Mouse (Mus musculus) limb, embryonic 12.5 days (tissue): ENCODE measurements around the gene Tnfrsf1b. TPM values are rescaled to one million over a fixed set of nuclear protein-coding genes. Genes with fewer than 3 reads are reported as not detected.

Experiments used
- ATAC-seq: fragments of 200-750 bp; cut with Nextera tagmentation; 2 replicates; pipeline ENCODE4 v1.8.0; 2017; ENCODE audit warnings: low read depth, moderate TSS enrichment; ENCODE audit not compliant: insufficient number of reproducible peaks, insufficient read depth, low FRiP score, low TSS enrichment
- H3K27ac ChIP-seq: fragments of 300-500 bp; sonication (generic); 2 replicates; pipeline ENCODE4 v1.5.1; 2016; ENCODE audit warnings: mild to moderate bottlenecking, moderate library complexity
- H3K27me3 ChIP-seq: fragments of 300-500 bp; sonication (generic); 2 replicates; pipeline ENCODE4 v1.6.1; 2016; ENCODE audit warnings: mild to moderate bottlenecking, moderate library complexity
- H3K36me3 ChIP-seq: fragments of 300-500 bp; sonication (generic); 2 replicates; pipeline ENCODE4 v1.6.1; 2016; ENCODE audit warnings: mild to moderate bottlenecking, moderate library complexity
- H3K4me1 ChIP-seq: fragments of 300-500 bp; sonication (generic); replicated peaks from 2 replicates; pipeline ENCODE4 v1.6.1; 2016
- H3K4me2 ChIP-seq: fragments of 300-500 bp; sonication (generic); 2 replicates; pipeline ENCODE4 v1.6.1; 2016; ENCODE audit warnings: mild to moderate bottlenecking, moderate library complexity
- H3K4me3 ChIP-seq: fragments of 300-500 bp; sonication (generic); replicated peaks from 2 replicates; pipeline ENCODE4 v1.5.1; 2016; ENCODE audit warnings: mild to moderate bottlenecking
- H3K9ac ChIP-seq: fragments of 300-500 bp; sonication (generic); replicated peaks from 2 replicates; pipeline ENCODE4 v1.6.1; 2016; ENCODE audit warnings: mild to moderate bottlenecking, moderate library complexity
- H3K9me3 ChIP-seq: fragments of 300-500 bp; sonication (generic); 2 replicates; pipeline ENCODE4 v1.6.1; 2016; ENCODE audit warnings: mild to moderate bottlenecking, moderate library complexity
- WGBS: fragments of 180-500 bp; shearing (Covaris S2); methylation state at CpG from one replicate; pipeline ENCODE4 v1.1.7; 2016; 5-methylcytosine and 5-hydroxymethylcytosine counted together
- polyA plus RNA-seq: library from polyadenylated mRNA; unstranded; fragments of >200 nt; fragmentation: Nextera tagmentation; extraction: Ambion mirVana; gene quantifications from 2 replicates; pipeline ENCODE4 v1.2.1, GENCODE M21; 2016

Tnfrsf1b gene
- polyA plus RNA-seq, 1 experiment from 2014 or later, result 2.1 TPM

GRCm38 (mm10) chr4:145217046-145217445, 29.6 kb downstream of the Tnfrsf1b start:
- H3K4me3 ChIP-seq, result no peak overlapping the region
- no peak for ATAC-seq
- no peak overlapping the region for H3K4me2 ChIP-seq
- no peak overlapping the region for H3K27ac ChIP-seq
- H3K36me3 ChIP-seq, result no peaks in the 10 kb centered on the region
- WGBS, result 80% methylated on average over 6 of the region's 6 CpGs
- peaks cover 4% of the 10 kb centered on the region; the same call in 1 of the 2 replicates for H3K4me1 ChIP-seq
- no peaks in the 10 kb centered on the region for H3K27me3 ChIP-seq
- H3K9ac ChIP-seq, result no peak overlapping the region
- H3K9me3 ChIP-seq, result no peaks in the 10 kb centered on the region

DNA sequence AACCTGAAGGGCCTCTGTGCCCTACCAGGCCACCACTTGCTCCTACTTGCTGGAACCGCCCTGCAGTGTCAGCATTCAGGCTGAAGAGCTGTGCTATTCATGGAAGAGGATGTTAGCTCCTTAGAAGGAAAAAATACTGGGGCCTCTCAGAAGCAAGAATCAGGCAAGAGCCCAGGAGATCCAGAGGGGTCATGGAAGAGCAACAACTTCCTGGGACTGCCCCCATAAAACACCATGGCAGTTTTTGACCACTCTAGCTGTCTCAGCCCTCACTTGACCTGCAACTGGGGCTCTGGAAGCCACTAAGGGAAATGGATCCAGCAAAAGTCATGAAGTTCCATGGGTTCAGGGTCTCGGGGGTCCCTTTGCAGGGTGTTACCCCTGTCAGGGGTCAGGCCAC, 31.3 kb downstream of the Tnfrsf1b start:
- ATAC-seq, result no peak
- WGBS, result 81% methylated on average over 2 of the region's 2 CpGs
- Histone ChIP-seq H3K9me3 (no peaks in the 10 kb centered on the region), H3K36me3 (no peaks in the 10 kb centered on the region), H3K4me3 (no peak overlapping the region), H3K4me1 (no peaks in the 10 kb centered on the region; the same call in 1 of the 2 replicates), H3K27me3 (no peaks in the 10 kb centered on the region), H3K9ac (no peak overlapping the region), H3K27ac (no peak overlapping the region), H3K4me2 (no peak overlapping the region)

DNA sequence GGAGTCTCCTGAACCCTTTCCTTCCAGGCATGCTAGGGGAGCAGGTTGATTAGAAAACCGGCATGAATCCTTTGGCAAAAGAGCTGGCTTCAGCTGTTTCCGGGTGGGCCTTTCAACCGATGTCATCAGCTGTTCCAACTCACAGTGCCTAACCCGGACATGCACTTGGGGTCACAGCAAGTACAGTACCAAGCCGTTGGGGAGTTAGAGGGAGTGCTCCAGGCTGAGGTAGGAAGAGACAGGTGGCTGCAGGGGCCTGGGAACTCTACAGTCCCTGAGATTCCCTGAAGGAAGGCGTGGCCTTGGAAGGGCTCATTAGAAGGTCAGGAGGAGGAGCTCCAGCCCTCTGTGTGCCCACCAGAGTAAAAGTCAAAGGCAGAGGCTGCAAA, 31.9 kb downstream of the Tnfrsf1b start:
- Histone ChIP-seq H3K4me2 (no peak overlapping the region), H3K36me3 (no peaks in the 10 kb centered on the region), H3K27ac (no peak overlapping the region), H3K4me3 (no peak overlapping the region), H3K9me3 (no peaks in the 10 kb centered on the region), H3K27me3 (no peaks in the 10 kb centered on the region), H3K4me1 (peaks cover under 1% of the 10 kb centered on the region), H3K9ac (no peak overlapping the region)
- 51% methylated on average over 6 of the region's 6 CpGs for WGBS
- peak; percentile 71 for ATAC-seq

- WGBS, result 38% methylated on average over 8 of the region's 8 CpGs
These were observed 32.5 kb downstream of the Tnfrsf1b start for GRCm38 (mm10) chr4:145213999-145214785.

DNA sequence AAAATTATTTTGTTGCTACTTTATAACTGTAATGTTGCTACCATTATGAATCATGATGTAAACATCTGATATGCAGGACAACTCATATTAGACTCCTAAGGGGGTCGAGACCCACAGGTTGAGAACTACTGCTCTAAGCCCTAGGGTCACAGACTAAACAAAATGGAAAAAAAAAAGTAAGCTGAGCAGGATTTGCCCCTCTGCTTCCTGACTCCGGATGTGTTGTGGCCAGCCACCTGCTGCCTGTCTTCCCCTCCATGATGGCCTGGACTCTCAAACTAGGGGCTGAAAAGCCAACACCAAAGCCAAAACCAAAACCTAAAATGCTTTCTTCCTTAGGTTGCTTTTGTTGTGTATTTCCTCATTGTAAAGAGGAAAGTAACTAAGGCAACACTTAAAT, 35.6 kb downstream of the Tnfrsf1b start:
- no peaks in the 10 kb centered on the region for H3K27me3 ChIP-seq
- H3K4me1 ChIP-seq, result peaks cover 7% of the 10 kb centered on the region
- H3K4me3 ChIP-seq, result no peak overlapping the region
- ATAC-seq, result no peak
- H3K9ac ChIP-seq, result no peak overlapping the region
- no peaks in the 10 kb centered on the region for H3K9me3 ChIP-seq
- no peak overlapping the region for H3K27ac ChIP-seq
- no peak overlapping the region for H3K4me2 ChIP-seq
- 75% methylated on average over 2 of the region's 2 CpGs for WGBS
- H3K36me3 ChIP-seq, result no peaks in the 10 kb centered on the region

More at GRCm38 (mm10) chr4:145213999-145214785, 32.5 kb downstream of the Tnfrsf1b start:
- ATAC-seq, result peak; percentile 71
- H3K9ac ChIP-seq, result no peak overlapping the region
- no peak overlapping the region for H3K27ac ChIP-seq
- no peak overlapping the region for H3K4me2 ChIP-seq
- peaks cover 7% of the 10 kb centered on the region for H3K4me1 ChIP-seq
- H3K27me3 ChIP-seq, result no peaks in the 10 kb centered on the region
- H3K9me3 ChIP-seq, result no peaks in the 10 kb centered on the region
- no peaks in the 10 kb centered on the region for H3K36me3 ChIP-seq
- no peak overlapping the region for H3K4me3 ChIP-seq

DNA sequence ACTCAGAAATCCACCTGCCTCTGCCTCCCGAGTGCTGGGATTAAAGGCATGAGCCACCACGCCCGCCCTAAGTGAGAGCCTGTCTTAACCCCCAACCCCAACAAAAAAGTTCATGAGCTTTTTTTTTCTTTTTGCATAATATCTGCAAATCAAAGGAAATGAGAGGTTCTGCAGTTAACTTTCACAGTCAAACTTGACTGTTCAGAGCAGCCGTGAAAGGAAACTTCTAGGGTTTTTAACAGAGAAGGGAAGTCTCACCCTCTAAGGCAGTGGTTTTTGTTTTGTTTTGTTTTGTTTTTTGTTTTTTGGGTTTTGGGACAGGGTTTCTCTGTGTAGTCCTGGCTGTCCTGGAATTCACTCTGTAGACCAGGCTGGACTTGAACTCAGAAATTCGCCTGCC, 36.1 kb downstream of the Tnfrsf1b start:
- no peak overlapping the region for H3K4me3 ChIP-seq
- peaks cover 7% of the 10 kb centered on the region for H3K4me1 ChIP-seq
- ATAC-seq, result no peak
- WGBS, result 89% methylated on average over 5 of the region's 5 CpGs
- H3K36me3 ChIP-seq, result no peaks in the 10 kb centered on the region
- no peaks in the 10 kb centered on the region for H3K27me3 ChIP-seq
- H3K9me3 ChIP-seq, result no peaks in the 10 kb centered on the region
- no peak overlapping the region for H3K9ac ChIP-seq
- H3K4me2 ChIP-seq, result no peak overlapping the region
- no peak overlapping the region for H3K27ac ChIP-seq

DNA sequence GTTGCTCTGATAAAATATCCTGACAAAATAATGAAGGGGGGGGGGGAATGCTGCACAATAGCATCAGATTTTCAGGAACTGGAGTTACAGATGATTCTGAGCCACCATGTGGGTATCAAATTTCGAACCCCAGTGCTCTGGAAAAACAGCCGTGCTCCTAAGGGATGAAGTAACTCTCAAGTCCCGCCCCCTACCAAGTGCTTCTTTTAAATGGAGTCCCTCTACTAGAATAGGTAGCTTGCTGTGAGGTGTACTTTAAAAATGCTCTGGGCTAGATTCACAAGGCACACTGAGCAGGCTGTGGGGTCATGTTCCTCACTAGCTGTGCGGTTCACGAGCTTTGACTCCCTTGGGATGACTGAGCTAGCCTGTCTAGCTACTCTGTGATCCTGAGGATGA, 37.0 kb downstream of the Tnfrsf1b start:
- Histone ChIP-seq H3K9ac (no peak overlapping the region), H3K27ac (no peak overlapping the region), H3K9me3 (no peaks in the 10 kb centered on the region), H3K4me2 (no peak overlapping the region), H3K4me1 (peaks cover 7% of the 10 kb centered on the region), H3K4me3 (no peak overlapping the region), H3K27me3 (no peaks in the 10 kb centered on the region), H3K36me3 (no peaks in the 10 kb centered on the region)
- WGBS, result 31% methylated on average over 5 of the region's 5 CpGs
- ATAC-seq, result no peak

GRCm38 (mm10) chr4:145209076-145209689, 37.5 kb downstream of the Tnfrsf1b start:
- H3K36me3 ChIP-seq, result no peaks in the 10 kb centered on the region
- 77% methylated on average over 6 of the region's 6 CpGs for WGBS
- no peak overlapping the region for H3K27ac ChIP-seq
- peak; percentile 33; the same call in 1 of the 2 replicates for ATAC-seq
- no peak overlapping the region for H3K4me2 ChIP-seq
- no peak overlapping the region for H3K4me3 ChIP-seq
- peaks cover 7% of the 10 kb centered on the region; the same call in 1 of the 2 replicates for H3K4me1 ChIP-seq
- no peaks in the 10 kb centered on the region for H3K9me3 ChIP-seq
- H3K27me3 ChIP-seq, result no peaks in the 10 kb centered on the region
- H3K9ac ChIP-seq, result no peak overlapping the region

DNA sequence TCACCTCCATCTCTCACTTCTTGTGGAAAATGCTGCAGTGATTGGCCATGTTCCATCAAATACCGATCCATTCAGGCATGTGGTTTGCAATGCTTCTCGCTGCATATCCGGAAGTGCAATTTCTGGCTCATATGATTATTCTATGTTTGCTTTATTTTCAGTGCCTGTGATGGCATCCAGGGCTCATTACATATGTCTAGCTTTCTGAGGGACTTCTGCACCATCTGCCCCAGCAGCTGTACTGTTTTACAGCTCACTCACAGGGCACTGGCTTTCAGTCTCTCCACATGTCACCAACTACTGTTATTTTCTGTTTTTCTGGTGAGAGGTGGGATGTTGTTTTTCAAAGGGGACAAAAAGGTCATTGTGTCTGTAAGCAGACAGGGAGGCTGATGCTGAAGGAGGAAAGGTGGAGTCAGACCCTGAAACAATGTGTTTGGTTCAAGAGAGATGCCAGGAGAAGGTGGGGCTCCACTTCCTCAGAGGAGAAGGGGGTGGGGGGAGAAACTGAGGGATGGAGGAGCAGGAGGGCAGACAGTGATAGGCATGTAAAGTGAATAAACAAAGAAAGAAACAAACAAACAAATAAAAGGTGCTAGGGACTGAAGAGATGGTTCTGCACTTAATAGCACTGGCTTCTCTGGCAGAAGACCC, 38.8 kb downstream of the Tnfrsf1b start:
- H3K36me3 ChIP-seq, result no peaks in the 10 kb centered on the region
- no peak for ATAC-seq
- WGBS, result 85% methylated on average over 3 of the region's 3 CpGs
- no peak overlapping the region for H3K27ac ChIP-seq
- no peaks in the 10 kb centered on the region for H3K9me3 ChIP-seq
- H3K4me2 ChIP-seq, result no peak overlapping the region
- H3K27me3 ChIP-seq, result no peaks in the 10 kb centered on the region
- peaks cover 7% of the 10 kb centered on the region; the same call in 1 of the 2 replicates for H3K4me1 ChIP-seq
- H3K4me3 ChIP-seq, result no peak overlapping the region
- H3K9ac ChIP-seq, result no peak overlapping the region

DNA sequence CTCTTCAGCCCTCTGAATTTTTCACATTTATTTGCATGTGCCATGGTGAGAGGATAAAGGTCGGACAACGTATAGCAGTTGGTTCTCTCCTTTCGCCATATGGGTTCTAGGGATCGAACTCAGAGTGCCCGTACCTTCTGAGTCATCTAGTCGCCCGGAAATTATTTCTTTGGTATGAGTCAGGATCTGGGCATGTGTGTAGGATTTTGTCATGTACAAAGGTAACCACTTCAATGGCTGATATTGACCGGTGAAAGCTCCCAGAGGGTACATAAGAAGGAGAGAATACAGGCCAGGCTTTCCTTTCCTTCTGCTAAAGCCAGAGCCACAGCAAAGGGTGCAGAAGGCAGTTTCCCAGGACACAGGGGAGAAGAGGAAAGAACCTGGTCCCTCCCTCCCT, 41.9 kb downstream of the Tnfrsf1b start:
- 88% methylated on average over 8 of the region's 8 CpGs for WGBS

DNA sequence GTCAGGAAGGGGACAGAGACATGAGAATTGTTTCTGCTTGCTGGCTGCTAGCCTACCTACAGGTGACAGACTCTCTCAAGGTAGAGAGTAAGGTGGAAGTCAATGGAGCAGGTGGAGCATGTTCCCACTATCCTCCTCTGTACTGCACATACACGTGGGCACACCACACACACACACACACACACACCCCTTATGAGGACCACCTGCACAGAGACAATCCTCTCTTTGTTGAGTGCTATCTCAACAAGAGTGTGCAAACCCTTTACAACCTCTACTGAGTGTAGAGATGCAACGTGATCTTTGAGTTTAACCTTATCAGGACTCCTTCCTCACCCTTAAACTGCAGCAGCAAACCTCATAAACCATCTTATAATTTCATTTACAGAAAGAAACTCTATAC, 43.4 kb downstream of the Tnfrsf1b start:
- Histone ChIP-seq H3K36me3 (no peaks in the 10 kb centered on the region), H3K27me3 (no peaks in the 10 kb centered on the region), H3K4me3 (no peak overlapping the region), H3K27ac (no peak overlapping the region), H3K9me3 (no peaks in the 10 kb centered on the region), H3K4me2 (no peak overlapping the region), H3K9ac (no peak overlapping the region), H3K4me1 (peaks cover 6% of the 10 kb centered on the region; the same call in 1 of the 2 replicates)
- 62% methylated on average over 2 of the region's 2 CpGs for WGBS
- ATAC-seq, result no peak

More for the DNA sequence above, 41.9 kb downstream of the Tnfrsf1b start:
- H3K9me3 ChIP-seq, result no peaks in the 10 kb centered on the region
- peaks cover 12% of the 10 kb centered on the region; the same call in 1 of the 2 replicates for H3K4me1 ChIP-seq
- no peak overlapping the region for H3K4me2 ChIP-seq
- no peak overlapping the region for H3K9ac ChIP-seq
- no peaks in the 10 kb centered on the region for H3K27me3 ChIP-seq
- no peak for ATAC-seq
- H3K4me3 ChIP-seq, result no peak overlapping the region
- no peaks in the 10 kb centered on the region for H3K36me3 ChIP-seq
- no peak overlapping the region for H3K27ac ChIP-seq
